Mouse (Mus musculus) neural tube, embryonic 14.5 days (tissue): ENCODE data around the gene Gm49373. TPM values are rescaled to one million over a fixed set of nuclear protein-coding genes. Genes with fewer than 3 reads are reported as not detected.

Source experiments
- ATAC-seq: fragments of 200-750 bp; cut with Nextera tagmentation; 2 replicates; pipeline ENCODE4 v1.8.0; 2017; ENCODE audit warnings: low read depth, mild to moderate bottlenecking, moderate TSS enrichment, moderate library complexity
- H3K27ac ChIP-seq: fragments of 300-500 bp; sonication (generic); 2 replicates; pipeline ENCODE4 v1.5.1; 2014; ENCODE audit warnings: low read depth, mild to moderate bottlenecking, control low read depth, low read length, moderate library complexity, mixed read lengths
- H3K27me3 ChIP-seq: fragments of 300-500 bp; sonication (generic); 2 replicates; pipeline ENCODE4 v1.6.1; 2014; ENCODE audit warnings: low read length; ENCODE audit not compliant: control insufficient read depth, insufficient read depth
- H3K36me3 ChIP-seq: fragments of 300-500 bp; sonication (generic); 2 replicates; pipeline ENCODE4 v1.6.1; 2014; ENCODE audit warnings: low read length, mixed read lengths; ENCODE audit not compliant: control insufficient read depth, insufficient read depth
- H3K4me1 ChIP-seq: fragments of 300-500 bp; sonication (generic); 2 replicates; pipeline ENCODE4 v1.6.1; 2014; ENCODE audit warnings: low read length; ENCODE audit not compliant: control insufficient read depth, insufficient read depth
- H3K4me2 ChIP-seq: fragments of 300-500 bp; sonication (generic); 2 replicates; pipeline ENCODE4 v1.6.1; 2014; ENCODE audit warnings: mild to moderate bottlenecking, low read depth, low read length, control low read depth
- H3K4me3 ChIP-seq: fragments of 300-500 bp; sonication (generic); 2 replicates; pipeline ENCODE4 v1.5.1; 2014; ENCODE audit warnings: low read depth, low read length, control low read depth, mixed read lengths
- H3K9ac ChIP-seq: fragments of 300-500 bp; sonication (generic); replicated peaks from 2 replicates; pipeline ENCODE4 v1.6.1; 2014; ENCODE audit warnings: low read depth, mild to moderate bottlenecking, control low read depth, low read length, mixed read lengths
- H3K9me3 ChIP-seq: fragments of 300-500 bp; sonication (generic); 2 replicates; pipeline ENCODE4 v1.6.1; 2016; ENCODE audit warnings: low read length; ENCODE audit not compliant: control insufficient read depth
- WGBS: fragments of 180-500 bp; shearing (Covaris S2); extraction: QIAGEN DNeasy Blood & Tissue Kit; methylation state at CpG from one replicate; pipeline ENCODE4 v1.1.7; 2014; 5-methylcytosine and 5-hydroxymethylcytosine counted together
- polyA plus RNA-seq: library from polyadenylated mRNA; unstranded; fragments of >200 nt; fragmentation: Nextera tagmentation; extraction: Ambion mirVana; gene quantifications from 2 replicates; pipeline ENCODE4 v1.2.1, GENCODE M21; 2014

Gm49373 gene
- polyA plus RNA-seq, 1 experiment from 2014 or later, result 1.7 TPM

- under 1% methylated on average over 34 of the region's 34 CpGs for WGBS
- no peak overlapping the region for H3K27ac ChIP-seq
- peak overlapping the region; percentile 24 for H3K4me3 ChIP-seq
- no peak for ATAC-seq
- H3K9ac ChIP-seq, result no peak overlapping the region
- H3K4me1 ChIP-seq, result peaks cover 29% of the 10 kb centered on the region
- H3K27me3 ChIP-seq, result peaks cover 80% of the 10 kb centered on the region
- no peaks in the 10 kb centered on the region for H3K9me3 ChIP-seq
- H3K4me2 ChIP-seq, result peak overlapping the region; percentile 93
- no peaks in the 10 kb centered on the region for H3K36me3 ChIP-seq
Observed at GRCm38 (mm10) chr9:21033136-21033535, 39.8 kb downstream of the Gm49373 start.

- no peak for ATAC-seq
- no peaks in the 10 kb centered on the region for H3K36me3 ChIP-seq
- H3K4me3 ChIP-seq, result peak overlapping the region; percentile 43
- peak overlapping the region; percentile 93 for H3K4me2 ChIP-seq
- H3K9me3 ChIP-seq, result no peaks in the 10 kb centered on the region
- H3K9ac ChIP-seq, result peak overlapping the region; percentile 44; the same call in 1 of the 2 replicates
- 5% methylated on average over 7 of the region's 7 CpGs for WGBS
- peaks cover 75% of the 10 kb centered on the region for H3K27me3 ChIP-seq
- peaks cover 27% of the 10 kb centered on the region for H3K4me1 ChIP-seq
- no peak overlapping the region for H3K27ac ChIP-seq
Observed at GRCm38 (mm10) chr9:21032491-21032890, 40.4 kb downstream of the Gm49373 start.

GRCm38 (mm10) chr9:21031896-21032351 is 41.0 kb downstream of the Gm49373 start, which contains the start of gene Icam5:
Icam5 (plus strand) TSS chr9:21032073.
- no peak within 1 kb of the TSS for H3K27ac ChIP-seq
- no peaks in the 10 kb centered on the region for H3K36me3 ChIP-seq
- H3K4me3 ChIP-seq, result peak within 1 kb of the TSS; percentile 43
- peak; percentile 10 for ATAC-seq
- peak within 1 kb of the TSS; percentile 44 for H3K9ac ChIP-seq
- peak within 1 kb of the TSS; percentile 93 for H3K4me2 ChIP-seq
- no peaks in the 10 kb centered on the region for H3K9me3 ChIP-seq
- under 1% methylated on average over 34 of the region's 35 CpGs for WGBS
- H3K27me3 ChIP-seq, result peaks cover 70% of the 10 kb centered on the region
- peaks cover 23% of the 10 kb centered on the region for H3K4me1 ChIP-seq

GRCm38 (mm10) chr9:21031251-21031895 is 41.5 kb downstream of the Gm49373 start:
- no peaks in the 10 kb centered on the region for H3K36me3 ChIP-seq
- peak overlapping the region; percentile 93 for H3K4me2 ChIP-seq
- peaks cover 64% of the 10 kb centered on the region for H3K27me3 ChIP-seq
- WGBS, result under 1% methylated on average over 36 of the region's 36 CpGs
- peak overlapping the region; percentile 44 for H3K9ac ChIP-seq
- H3K27ac ChIP-seq, result no peak overlapping the region
- peak; percentile 57 for ATAC-seq
- H3K4me1 ChIP-seq, result peaks cover 23% of the 10 kb centered on the region
- peak overlapping the region; percentile 43 for H3K4me3 ChIP-seq
- H3K9me3 ChIP-seq, result no peaks in the 10 kb centered on the region

GRCm38 (mm10) chr9:21030781-21031250 is 42.1 kb downstream of the Gm49373 start:
- H3K27me3 ChIP-seq, result peaks cover 59% of the 10 kb centered on the region
- H3K4me2 ChIP-seq, result peak overlapping the region; percentile 93
- H3K9ac ChIP-seq, result no peak overlapping the region
- H3K4me1 ChIP-seq, result peaks cover 23% of the 10 kb centered on the region
- peak; percentile 50; the same call in 1 of the 2 replicates for ATAC-seq
- no peak overlapping the region for H3K27ac ChIP-seq
- WGBS, result under 1% methylated on average over 13 of the region's 13 CpGs
- H3K4me3 ChIP-seq, result peak overlapping the region; percentile 43
- H3K36me3 ChIP-seq, result no peaks in the 10 kb centered on the region
- H3K9me3 ChIP-seq, result no peaks in the 10 kb centered on the region

GRCm38 (mm10) chr9:21030055-21030600 is 42.8 kb downstream of the Gm49373 start:
- peak overlapping the region; percentile 93 for H3K4me2 ChIP-seq
- ATAC-seq, result no peak
- peaks cover 23% of the 10 kb centered on the region for H3K4me1 ChIP-seq
- H3K36me3 ChIP-seq, result no peaks in the 10 kb centered on the region
- H3K9me3 ChIP-seq, result no peaks in the 10 kb centered on the region
- peaks cover 52% of the 10 kb centered on the region for H3K27me3 ChIP-seq
- H3K27ac ChIP-seq, result no peak overlapping the region
- H3K4me3 ChIP-seq, result no peak overlapping the region
- WGBS, result 25% methylated on average over 22 of the region's 22 CpGs
- no peak overlapping the region for H3K9ac ChIP-seq

GRCm38 (mm10) chr9:21029291-21030054 is 43.4 kb downstream of the Gm49373 start, which contains the start of gene Icam4:
Icam4 (plus strand) TSS chr9:21029373.
- Histone ChIP-seq H3K4me2 (peak within 1 kb of the TSS; percentile 37), H3K27me3 (peaks cover 45% of the 10 kb centered on the region), H3K4me1 (peaks cover 23% of the 10 kb centered on the region), H3K27ac (no peak within 1 kb of the TSS), H3K36me3 (no peaks in the 10 kb centered on the region), H3K9ac (no peak within 1 kb of the TSS), H3K4me3 (peak within 1 kb of the TSS; percentile 7; the same call in 1 of the 2 replicates), H3K9me3 (no peaks in the 10 kb centered on the region)
- ATAC-seq, result no peak; the same call in 1 of the 2 replicates
- WGBS, result 2% methylated on average over 37 of the region's 37 CpGs

GRCm38 (mm10) chr9:21028560-21029110 is 44.3 kb downstream of the Gm49373 start:
- Histone ChIP-seq H3K27me3 (peaks cover 39% of the 10 kb centered on the region), H3K27ac (no peak overlapping the region), H3K4me3 (no peak overlapping the region), H3K9ac (no peak overlapping the region), H3K9me3 (no peaks in the 10 kb centered on the region), H3K36me3 (no peaks in the 10 kb centered on the region), H3K4me2 (no peak overlapping the region), H3K4me1 (peaks cover 23% of the 10 kb centered on the region)
- ATAC-seq, result no peak
- WGBS, result 59% methylated on average over 6 of the region's 6 CpGs
